Mouse (Mus musculus) testis, postnatal 10 days (tissue): ENCODE results near the gene Vwa5a.

ENCODE experiments used
- DNase-seq: peaks from one replicate; pipeline ENCODE4 v3.0.0; 2021; ENCODE audit warnings: low spot score

The Vwa5a gene

DNA sequence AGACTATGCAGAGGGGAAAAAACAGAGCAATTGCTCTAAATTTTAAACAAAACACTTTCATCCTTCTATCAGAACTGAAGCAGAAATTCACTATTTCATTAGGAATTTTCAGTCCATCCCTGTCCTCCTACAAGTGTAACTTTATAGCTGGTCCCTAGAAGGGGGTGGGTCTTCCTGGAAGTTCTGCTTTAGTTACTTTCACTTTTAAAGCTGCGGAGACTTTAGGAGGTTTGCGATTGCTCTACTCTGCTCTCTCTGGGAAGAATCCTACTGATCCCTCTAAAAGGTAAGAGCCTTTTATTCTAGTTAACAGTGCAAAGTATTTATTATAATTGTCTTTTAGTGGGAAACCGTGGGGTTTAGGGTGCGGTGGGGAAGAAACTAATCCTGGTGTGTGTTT, at the start of gene Vwa5a:
Gene Vwa5a (plus strand): TSS at position 167 of the 400 bp plus-strand sequence.
- no peak for DNase-seq

DNA sequence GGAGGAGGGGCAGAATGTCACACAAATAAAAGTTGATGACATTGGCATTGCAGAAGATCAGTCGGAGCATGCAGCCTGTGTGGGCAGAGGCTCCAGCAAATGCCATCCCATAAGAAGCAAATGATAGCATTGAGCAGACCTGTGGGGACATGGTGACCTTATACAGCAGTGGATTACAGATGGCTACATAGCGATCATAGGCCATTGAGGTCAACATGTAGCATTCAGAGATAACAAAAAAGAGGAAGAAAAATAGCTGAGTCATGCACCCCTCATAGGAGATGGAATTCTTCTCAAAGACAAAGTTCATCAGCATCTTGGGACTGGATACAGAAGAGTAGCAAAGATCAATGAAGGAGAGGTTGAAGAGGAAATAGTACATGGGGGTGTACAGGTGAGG, 45.2 kb upstream of the Vwa5a start:
- no peak for DNase-seq

DNA sequence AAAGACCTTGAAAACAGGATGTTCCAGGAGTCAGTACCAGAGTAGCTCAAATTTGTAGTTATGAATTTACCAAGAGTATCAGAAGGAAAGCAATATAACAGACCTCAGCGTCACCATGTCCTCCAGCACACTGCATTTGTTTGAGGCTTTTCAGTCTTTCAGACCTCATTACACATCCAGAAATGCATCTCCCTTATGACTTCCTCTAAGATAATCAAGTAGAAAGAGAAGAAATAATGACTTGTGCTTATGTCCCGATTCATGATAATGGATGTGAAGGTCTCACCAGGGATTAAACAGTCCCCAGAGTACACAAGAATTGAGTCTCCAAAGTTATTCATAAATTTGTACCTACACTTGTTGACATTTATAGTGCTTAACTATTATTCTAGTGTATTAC, 43.6 kb upstream of the Vwa5a start, which contains the start of gene Olfr918:
Gene Olfr918 (minus strand): TSS at position 101 of the 400 bp plus-strand sequence.
- DNase-seq = no peak

DNA sequence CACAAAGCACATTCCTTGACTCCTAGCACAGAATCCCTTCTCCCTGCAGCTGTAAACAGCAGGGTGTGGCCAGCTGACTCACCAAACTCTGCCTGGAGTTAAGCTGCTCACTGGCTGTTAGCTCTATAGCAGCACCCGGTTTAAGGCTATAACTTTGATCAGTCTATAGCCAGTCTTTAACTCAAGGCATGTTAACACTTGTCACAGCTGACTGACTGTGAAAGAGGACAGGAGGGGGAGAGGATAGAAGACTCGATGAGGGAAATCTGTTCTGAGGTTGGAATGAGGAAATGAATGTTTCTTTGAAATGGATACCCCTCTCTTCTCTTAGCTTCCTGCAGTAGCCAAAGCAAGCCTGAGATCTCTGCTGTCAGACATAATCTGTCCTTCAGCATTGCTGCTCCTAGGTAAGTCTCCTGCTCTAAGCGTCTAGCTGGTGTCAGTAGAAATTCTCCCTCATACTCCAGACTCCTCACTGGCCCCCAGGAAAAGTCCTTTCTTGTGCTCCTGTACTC, 916 bp downstream of the Vwa5a start:
- no peak for DNase-seq

DNA sequence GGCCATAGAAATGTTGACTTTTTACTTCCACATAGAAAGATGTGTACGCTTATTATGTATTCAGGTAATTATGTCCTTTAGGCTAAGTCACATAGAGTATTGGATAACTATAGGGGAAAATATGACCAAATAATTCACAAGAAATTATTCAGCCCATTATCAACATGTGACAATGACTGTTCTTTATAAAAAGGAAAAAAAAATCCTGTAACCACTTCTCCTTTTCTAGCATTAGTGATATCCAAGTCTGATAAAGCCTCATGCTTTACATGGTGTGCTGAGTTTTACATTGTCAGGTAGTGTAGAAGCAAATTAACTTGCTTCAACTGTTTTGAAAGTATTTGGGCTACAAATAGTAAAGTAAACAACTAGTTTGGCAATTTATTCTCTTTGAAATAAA, 6.0 kb downstream of the Vwa5a start:
- no peak for DNase-seq

DNA sequence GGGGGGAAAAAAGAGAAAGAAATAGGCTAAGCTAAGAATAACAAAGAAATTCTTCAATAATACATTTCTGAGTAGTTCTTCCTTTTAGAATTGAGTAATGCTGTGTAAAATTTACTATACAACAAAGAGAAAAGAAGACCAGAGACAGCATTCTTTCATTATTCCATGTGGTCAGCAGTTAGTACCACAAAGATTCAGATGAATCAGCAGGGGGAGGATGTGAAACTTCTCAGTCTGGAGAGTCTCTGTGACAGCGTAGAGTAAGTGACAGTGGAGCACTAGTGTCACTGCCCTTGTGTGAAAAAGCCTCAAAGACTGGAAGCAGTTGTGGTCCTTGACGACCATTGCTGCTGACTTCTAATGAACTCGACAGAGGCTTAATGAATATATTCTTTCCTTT, 10.2 kb downstream of the Vwa5a start:
- DNase-seq = no peak

DNA sequence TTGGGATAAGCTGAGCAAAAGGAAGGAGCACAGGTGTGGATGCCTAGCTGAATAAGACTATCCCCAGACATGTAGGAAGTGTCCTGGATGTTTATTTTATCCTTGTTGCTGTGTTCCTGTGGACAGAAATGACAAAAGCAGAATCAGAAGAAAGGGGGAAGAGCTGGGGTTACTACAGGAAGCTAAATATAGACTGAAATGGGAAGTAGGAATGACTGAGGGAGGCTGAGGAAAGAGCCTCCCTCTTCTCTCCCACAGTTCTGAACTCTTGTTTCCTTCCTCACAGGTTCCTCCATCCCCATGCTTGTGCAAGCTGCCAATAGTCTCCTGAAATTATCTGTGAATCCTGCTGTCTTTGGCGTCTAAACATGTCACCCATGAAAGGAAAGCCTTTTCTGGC, 23.3 kb downstream of the Vwa5a start:
- DNase-seq = no peak

DNA sequence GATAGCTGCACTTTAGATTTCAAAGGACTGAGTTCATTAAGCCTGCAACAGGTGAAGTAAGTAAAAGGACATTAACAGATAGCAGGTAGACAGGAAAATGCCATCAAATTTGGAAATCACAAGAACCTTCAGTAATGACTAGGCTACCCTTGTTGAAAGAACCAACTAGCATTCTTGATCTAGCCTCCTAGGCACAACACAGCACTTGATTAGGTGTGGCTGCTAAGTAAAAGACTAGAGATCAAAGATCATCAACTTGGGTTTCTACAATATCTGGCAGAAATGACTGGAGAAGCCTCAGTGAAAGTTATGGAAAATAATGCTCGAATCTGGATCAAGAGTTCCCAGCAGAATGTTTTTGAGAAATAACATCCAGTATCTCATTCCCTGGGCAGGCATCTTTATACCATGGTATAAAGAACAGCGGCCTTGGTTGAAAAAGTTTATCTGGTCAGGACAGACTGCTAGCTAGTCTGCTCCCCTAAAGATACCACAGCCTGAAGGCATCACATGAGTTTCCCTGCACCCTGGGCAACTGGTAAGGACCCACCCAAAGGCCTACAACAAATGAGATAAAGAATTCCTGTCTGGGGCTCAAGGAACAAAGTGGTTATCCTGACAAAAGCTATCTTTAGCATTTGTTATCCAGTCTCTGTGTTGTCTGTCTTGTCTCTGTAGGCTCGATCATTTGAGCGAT, 26.7 kb downstream of the Vwa5a start:
- no peak for DNase-seq

DNA sequence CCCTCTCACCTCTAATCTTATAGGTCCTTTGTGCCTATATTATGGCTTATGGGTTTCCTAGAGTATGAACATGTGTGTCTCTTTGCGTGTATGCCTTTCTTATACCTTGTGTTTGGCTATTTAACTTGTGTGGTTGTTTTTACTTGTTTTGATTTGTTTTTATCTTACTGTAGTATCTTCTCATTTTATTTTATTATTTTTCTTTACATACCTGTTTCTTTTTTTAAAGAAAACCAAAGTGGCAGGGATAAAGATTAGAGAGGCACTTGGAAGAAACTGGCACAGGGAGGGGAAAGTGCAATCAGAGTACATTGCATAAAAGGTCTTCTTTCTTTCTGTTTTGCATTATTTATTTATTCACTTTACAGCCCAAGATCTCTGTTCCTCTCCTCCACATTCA, 33.9 kb downstream of the Vwa5a start, which contains the start of gene Olfr920:
Gene Olfr920 (plus strand): TSS at position 301 of the 400 bp plus-strand sequence.
- DNase-seq = no peak

DNA sequence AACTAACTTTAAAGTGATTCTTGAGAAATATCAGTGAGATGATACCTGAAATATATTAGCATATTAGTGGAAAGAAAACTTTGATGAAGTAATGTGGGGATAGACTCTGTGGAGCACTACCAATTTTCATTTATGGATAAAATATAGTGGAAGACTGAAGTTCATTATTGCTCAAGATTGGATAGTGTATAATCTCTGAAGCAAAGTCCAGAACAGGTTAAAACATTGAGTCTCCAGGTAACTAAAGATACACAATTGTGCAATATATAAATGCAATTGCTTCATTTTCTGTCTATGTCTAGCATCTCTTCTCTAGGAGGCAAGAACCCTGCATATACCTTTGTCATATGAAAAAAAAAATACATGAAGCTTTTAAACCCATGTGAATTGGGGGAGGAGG, 54.7 kb downstream of the Vwa5a start, which contains the start of gene Olfr921:
Gene Olfr921 (plus strand): TSS at position 301 of the 400 bp plus-strand sequence.
- no peak for DNase-seq

DNA sequence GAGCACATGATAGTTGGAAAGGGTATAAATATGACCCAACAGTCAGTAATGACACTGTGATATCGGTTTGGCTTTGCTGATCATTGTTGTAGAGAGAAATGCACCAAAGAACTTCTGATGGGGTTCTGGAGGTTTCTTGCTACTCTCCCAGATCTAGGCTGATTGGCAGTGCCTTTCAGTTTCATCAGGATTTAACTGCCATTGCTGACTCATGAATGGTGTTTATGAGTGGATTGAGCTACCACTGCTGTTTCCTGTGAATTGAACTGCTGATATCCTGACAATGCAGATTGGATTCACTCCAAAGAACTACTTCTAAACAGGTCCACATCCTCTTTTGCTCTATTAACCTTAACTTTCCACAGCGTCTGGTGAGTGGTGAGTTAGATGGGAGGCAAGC, 74.6 kb downstream of the Vwa5a start:
- no peak for DNase-seq
